Mouse (Mus musculus) embryonic facial prominence, embryonic 11.5 days (tissue): Measurements from ENCODE around the gene Mroh7. TPM values are rescaled to one million over a fixed set of nuclear protein-coding genes. Genes with fewer than 3 reads are reported as not detected.
"Not testable (repeated sequence)": the region's sequence is repeated elsewhere in the genome, so short reads cannot be mapped to it uniquely, and the experiment has no call there.

Experiments used
- ATAC-seq: fragments of 200-750 bp; cut with Nextera tagmentation; replicated peaks from 2 replicates; pipeline ENCODE4 v1.8.0; 2017; ENCODE audit warnings: low read depth; ENCODE audit not compliant: insufficient number of reproducible peaks, low FRiP score, low TSS enrichment
- DNase-seq: peaks from one replicate; pipeline ENCODE4 v3.0.0-alpha.2; 2015; ENCODE audit warnings: low spot score
- H3K27ac ChIP-seq: fragments of 300-500 bp; sonication (generic); replicated peaks from 2 replicates; pipeline ENCODE4 v1.5.1; 2014; ENCODE audit warnings: mild to moderate bottlenecking, low read depth, low read length, control low read depth
- H3K27me3 ChIP-seq: fragments of 300-500 bp; sonication (generic); 2 replicates; pipeline ENCODE4 v1.6.1; 2014; ENCODE audit warnings: mild to moderate bottlenecking, low read length, moderate library complexity, mixed read lengths; ENCODE audit not compliant: control insufficient read depth, insufficient read depth
- H3K36me3 ChIP-seq: fragments of 300-500 bp; sonication (generic); replicated peaks from 2 replicates; pipeline ENCODE4 v1.6.1; 2014; ENCODE audit warnings: low read depth, mild to moderate bottlenecking, low read length, moderate library complexity, mixed read lengths; ENCODE audit not compliant: control insufficient read depth, insufficient read depth
- H3K4me1 ChIP-seq: fragments of 300-500 bp; sonication (generic); 2 replicates; pipeline ENCODE4 v1.6.1; 2014; ENCODE audit warnings: low read length, mixed read lengths; ENCODE audit not compliant: control insufficient read depth, insufficient read depth
- H3K4me2 ChIP-seq: fragments of 300-500 bp; sonication (generic); 2 replicates; pipeline ENCODE4 v1.6.1; 2014; ENCODE audit warnings: low read depth, mild to moderate bottlenecking, control low read depth, low read length, moderate library complexity
- H3K4me3 ChIP-seq: fragments of 300-500 bp; sonication (generic); 2 replicates; pipeline ENCODE4 v1.5.1; 2014; ENCODE audit warnings: low read depth, low read length, control low read depth
- H3K9ac ChIP-seq: fragments of 300-500 bp; sonication (generic); replicated peaks from 2 replicates; pipeline ENCODE4 v1.6.1; 2014; ENCODE audit warnings: mild to moderate bottlenecking, control low read depth, low read length
- H3K9me3 ChIP-seq: fragments of 300-500 bp; sonication (generic); replicated peaks from 2 replicates; pipeline ENCODE4 v1.6.1; 2016; ENCODE audit warnings: mild to moderate bottlenecking, low read length, inconsistent platforms, mixed read lengths; ENCODE audit not compliant: control insufficient read depth
- WGBS: fragments of 180-500 bp; shearing (Covaris S2); extraction: QIAGEN DNeasy Blood & Tissue Kit; methylation state at CpG from one replicate; pipeline ENCODE4 v1.1.7; 2014; 5-methylcytosine and 5-hydroxymethylcytosine counted together
- polyA plus RNA-seq: library from polyadenylated mRNA; unstranded; fragments of >200 nt; fragmentation: Nextera tagmentation; extraction: Ambion mirVana; gene quantifications from 2 replicates; pipeline ENCODE4 v1.2.1, GENCODE M21; 2014

Gene Mroh7
- polyA plus RNA-seq, 1 experiment from 2014 or later: not detected

DNA sequence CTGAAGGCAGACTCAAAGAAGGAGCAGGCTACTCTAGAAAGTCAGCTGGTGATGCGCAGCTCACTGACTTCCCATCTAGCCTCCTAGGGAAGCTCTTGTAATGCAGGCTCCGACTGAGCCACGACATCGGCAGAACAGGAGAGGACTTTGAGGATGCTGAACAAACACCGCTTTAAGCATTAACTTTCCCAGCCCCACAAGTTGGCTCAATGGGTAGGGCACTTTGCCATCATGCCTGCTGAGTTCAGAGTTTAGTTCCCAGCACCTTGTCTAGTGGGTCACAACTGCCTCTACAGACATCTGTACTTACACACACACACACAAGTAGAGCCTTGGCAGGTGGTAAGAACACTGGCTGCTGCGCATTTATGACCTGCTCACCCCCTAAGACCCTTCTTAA is 21.0 kb upstream of the Mroh7 start:
- H3K4me2 ChIP-seq: no peak overlapping the region
- no peak overlapping the region for H3K9ac ChIP-seq
- DNase-seq (no peak), ATAC-seq (no peak)
- H3K36me3 ChIP-seq: no peaks in the 10 kb centered on the region
- H3K4me1 ChIP-seq: peaks cover 4% of the 10 kb centered on the region; the same call in 1 of the 2 replicates
- 87% methylated on average over 6 of the region's 6 CpGs for WGBS
- H3K4me3 ChIP-seq: no peak overlapping the region
- no peaks in the 10 kb centered on the region for H3K27me3 ChIP-seq
- H3K27ac ChIP-seq: no peak overlapping the region
- H3K9me3 ChIP-seq: no peaks in the 10 kb centered on the region

- peak; percentile 79 for DNase-seq
- H3K4me3 ChIP-seq: no peak overlapping the region
- peak; percentile 81 for ATAC-seq
- H3K27me3 ChIP-seq: no peaks in the 10 kb centered on the region
- peak overlapping the region; percentile 19 for H3K4me2 ChIP-seq
- no peak overlapping the region for H3K27ac ChIP-seq
- H3K4me1 ChIP-seq: peaks cover 4% of the 10 kb centered on the region; the same call in 1 of the 2 replicates
- peak overlapping the region; percentile 46 for H3K9ac ChIP-seq
- WGBS: 6% methylated on average over 7 of the region's 7 CpGs
- H3K9me3 ChIP-seq: no peaks in the 10 kb centered on the region
- H3K36me3 ChIP-seq: no peaks in the 10 kb centered on the region
These were observed 19.0 kb upstream of the Mroh7 start for GRCm38 (mm10) chr4:106749699-106750098.

DNA sequence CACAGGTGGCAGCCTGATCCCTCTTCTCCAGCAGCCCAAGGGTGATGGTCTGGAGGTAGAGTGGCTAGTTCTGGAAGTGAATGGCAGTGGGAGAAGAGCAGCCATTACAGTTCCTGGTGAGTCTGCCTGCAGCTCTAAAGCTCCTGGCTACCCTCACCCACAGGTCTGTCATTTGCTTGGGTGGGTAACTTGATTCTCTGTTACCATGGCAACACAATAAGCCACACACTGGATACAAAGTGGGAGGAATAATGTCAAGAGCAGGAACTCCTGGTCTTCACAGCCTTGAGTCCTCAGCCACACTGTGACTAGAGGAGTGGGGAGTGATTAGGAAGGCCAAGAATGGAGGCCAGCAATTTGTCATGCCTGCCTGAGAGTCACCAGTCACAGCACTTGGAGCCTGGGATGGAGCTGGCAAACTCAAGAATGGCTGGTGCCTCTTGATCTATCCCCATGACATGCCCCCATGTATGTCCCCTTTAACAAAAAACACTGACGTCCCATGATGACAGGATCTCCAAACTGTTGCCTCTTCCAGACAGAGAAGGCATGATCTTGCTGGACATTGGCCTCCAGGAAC is 16.4 kb upstream of the Mroh7 start:
- no peak overlapping the region for H3K9ac ChIP-seq
- no peak overlapping the region for H3K4me3 ChIP-seq
- H3K27ac ChIP-seq: no peak overlapping the region
- H3K4me1 ChIP-seq: peaks cover 4% of the 10 kb centered on the region; the same call in 1 of the 2 replicates
- no peak for ATAC-seq
- no peaks in the 10 kb centered on the region for H3K36me3 ChIP-seq
- H3K4me2 ChIP-seq: no peak overlapping the region
- H3K27me3 ChIP-seq: no peaks in the 10 kb centered on the region
- DNase-seq: peak; percentile 68
- no peaks in the 10 kb centered on the region for H3K9me3 ChIP-seq
- 84% methylated on average over 1 of the region's 1 CpGs for WGBS

DNA sequence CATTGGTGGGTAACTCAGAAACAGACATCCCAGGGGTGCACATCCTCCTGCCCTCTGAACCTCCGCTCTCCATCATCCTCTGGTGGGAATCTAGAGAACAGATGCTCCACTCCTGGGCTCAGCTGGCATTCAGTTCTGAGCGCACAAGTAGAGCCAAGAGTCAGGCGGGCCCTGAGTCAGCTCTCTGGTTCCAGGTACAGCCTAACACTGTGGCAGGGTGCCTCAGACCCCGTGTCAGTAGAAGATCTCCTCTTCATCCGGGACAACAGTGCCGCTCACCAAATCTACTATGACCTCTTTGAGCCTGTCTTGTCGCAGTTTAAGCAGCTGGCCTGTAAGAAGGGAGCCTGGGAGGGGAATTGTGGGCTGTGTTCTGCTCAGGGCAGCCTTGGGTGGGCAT is 15.1 kb upstream of the Mroh7 start:
- no peaks in the 10 kb centered on the region for H3K9me3 ChIP-seq
- ATAC-seq (no peak), DNase-seq (no peak)
- H3K4me3 ChIP-seq: no peak overlapping the region
- no peak overlapping the region for H3K4me2 ChIP-seq
- no peak overlapping the region for H3K27ac ChIP-seq
- no peak overlapping the region for H3K9ac ChIP-seq
- no peaks in the 10 kb centered on the region for H3K27me3 ChIP-seq
- no peaks in the 10 kb centered on the region for H3K36me3 ChIP-seq
- WGBS: 86% methylated on average over 7 of the region's 7 CpGs
- peaks cover 4% of the 10 kb centered on the region; the same call in 1 of the 2 replicates for H3K4me1 ChIP-seq

GRCm38 (mm10) chr4:106737904-106738303 is 7.2 kb upstream of the Mroh7 start:
- Histone ChIP-seq H3K27ac (no peak overlapping the region), H3K4me3 (no peak overlapping the region), H3K36me3 (no peaks in the 10 kb centered on the region), H3K4me1 (no peaks in the 10 kb centered on the region; the same call in 1 of the 2 replicates), H3K27me3 (no peaks in the 10 kb centered on the region), H3K9ac (no peak overlapping the region), H3K4me2 (no peak overlapping the region), H3K9me3 (no peaks in the 10 kb centered on the region)
- WGBS: 70% methylated on average over 3 of the region's 3 CpGs
- DNase-seq (no peak), ATAC-seq (no peak)

- not testable (repeated sequence) for H3K27ac ChIP-seq, H3K9me3 ChIP-seq, H3K27me3 ChIP-seq, ATAC-seq, H3K9ac ChIP-seq, H3K4me2 ChIP-seq, H3K4me1 ChIP-seq, H3K36me3 ChIP-seq, H3K4me3 ChIP-seq
- peak; percentile 57 for DNase-seq
- WGBS: 44% methylated on average over 1 of the region's 1 CpGs
These were observed 6.2 kb upstream of the Mroh7 start for GRCm38 (mm10) chr4:106736884-106737283.

- Histone ChIP-seq H3K9me3 (no peaks in the 10 kb centered on the region), H3K36me3 (no peaks in the 10 kb centered on the region), H3K4me2 (no peak within 1 kb of the TSS), H3K4me3 (no peak within 1 kb of the TSS), H3K27me3 (no peaks in the 10 kb centered on the region), H3K9ac (no peak within 1 kb of the TSS), H3K4me1 (no peaks in the 10 kb centered on the region; the same call in 1 of the 2 replicates), H3K27ac (no peak within 1 kb of the TSS)
- ATAC-seq: no peak
- no peak for DNase-seq
- WGBS: 51% methylated on average over 4 of the region's 4 CpGs
These were observed 2.9 kb upstream of the Mroh7 start, which contains the start of gene Fam151a for GRCm38 (mm10) chr4:106733636-106734035. TSS of gene Fam151a (plus strand) at chr4:106733889.

DNA sequence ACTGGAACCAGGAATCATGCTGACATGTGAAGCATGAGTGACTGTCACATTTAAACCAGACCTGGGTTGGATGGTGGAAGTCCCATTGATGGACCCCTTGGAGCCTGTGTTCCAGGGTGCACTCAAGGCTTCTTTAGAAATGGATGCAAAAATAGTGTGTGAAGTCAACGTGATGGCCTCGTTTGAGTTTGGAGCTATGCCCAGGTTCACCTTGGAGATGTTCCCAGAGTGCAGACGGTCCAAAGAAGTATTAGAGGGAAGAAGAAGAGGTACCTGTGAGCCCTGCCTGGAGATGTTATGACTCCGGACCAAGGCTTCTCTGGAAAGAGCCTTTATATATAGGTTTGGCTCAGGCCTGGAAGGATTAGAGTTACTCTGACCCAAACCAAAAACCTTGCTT is 10.1 kb downstream of the Mroh7 start:
- Histone ChIP-seq H3K36me3 (no peaks in the 10 kb centered on the region), H3K4me3 (no peak overlapping the region), H3K27ac (no peak overlapping the region), H3K9me3 (no peaks in the 10 kb centered on the region), H3K4me2 (no peak overlapping the region), H3K9ac (no peak overlapping the region), H3K27me3 (no peaks in the 10 kb centered on the region), H3K4me1 (no peaks in the 10 kb centered on the region)
- no peak for ATAC-seq
- 90% methylated on average over 4 of the region's 4 CpGs for WGBS
- no peak for DNase-seq
